Mouse (Mus musculus): ENCODE results near the gene A1cf.
A peak's percentile ranks its signal among the peaks of the same experiment; 100 is the strongest.

A1cf gene

DNA sequence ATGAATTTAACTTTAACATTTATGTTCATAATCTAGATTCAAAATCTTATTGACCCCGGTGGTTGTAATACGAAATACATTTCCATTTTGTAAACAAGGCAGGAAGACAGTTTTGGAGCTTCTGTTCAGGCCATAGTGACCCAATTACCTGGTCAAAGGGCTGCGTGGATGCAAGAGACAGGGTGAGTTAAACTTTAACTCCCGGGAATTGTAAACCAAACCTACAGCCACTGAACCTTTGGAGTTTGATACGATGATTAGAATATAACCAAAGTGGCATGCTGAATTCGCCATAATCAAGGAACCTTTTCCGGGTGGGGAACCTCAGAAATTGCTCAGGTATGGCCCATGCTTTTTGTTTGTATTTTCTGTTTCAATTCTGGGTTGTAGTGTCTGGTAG lies at the start of gene A1cf:
Gene A1cf (plus strand): TSS at position 244 of the 400 bp plus-strand sequence.
- DNase-seq (ENCODE audit: low read depth, low spot score): no peak

DNA sequence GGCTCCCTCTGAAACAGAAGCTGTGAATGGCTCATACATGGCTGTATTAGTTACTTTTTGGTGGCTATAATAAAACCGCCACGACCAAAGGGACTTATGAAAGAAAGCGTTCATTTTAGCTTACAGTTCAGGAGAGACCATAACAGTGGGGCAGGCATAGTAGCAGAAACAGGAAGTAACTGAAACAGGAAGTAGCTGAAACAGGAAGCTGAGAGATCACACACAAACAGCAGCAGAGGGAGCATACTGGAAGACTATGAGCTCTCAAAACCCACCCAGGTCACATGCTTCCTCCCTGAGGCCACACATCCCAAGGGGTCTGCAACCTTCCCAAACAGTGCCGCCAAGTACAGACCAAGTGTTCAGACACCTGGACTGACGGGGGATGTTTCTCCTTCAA lies 34.3 kb upstream of the A1cf start:
- DNase-seq (ENCODE audit: low read depth, low spot score): no peak

DNA sequence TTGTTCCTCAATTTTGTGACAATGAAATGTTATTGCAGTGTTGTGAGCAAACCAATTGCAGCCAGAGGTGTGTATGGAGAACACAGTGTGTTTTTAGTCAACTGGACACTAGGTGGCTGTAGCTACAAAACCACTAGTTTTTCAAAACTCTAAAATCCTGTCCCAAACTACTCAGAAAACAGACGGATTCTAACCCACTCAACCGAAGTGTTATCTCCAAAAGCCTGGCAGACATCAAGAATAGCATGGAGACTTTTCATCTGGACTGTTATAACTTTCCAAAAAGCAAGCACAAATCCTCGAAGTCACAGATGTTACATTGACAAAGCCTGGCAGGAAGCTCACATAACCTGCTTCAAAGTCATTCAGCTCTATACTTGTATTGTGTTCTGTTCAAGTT lies 6.7 kb upstream of the A1cf start:
- no peak for DNase-seq (ENCODE audit: low read depth, low spot score)

DNA sequence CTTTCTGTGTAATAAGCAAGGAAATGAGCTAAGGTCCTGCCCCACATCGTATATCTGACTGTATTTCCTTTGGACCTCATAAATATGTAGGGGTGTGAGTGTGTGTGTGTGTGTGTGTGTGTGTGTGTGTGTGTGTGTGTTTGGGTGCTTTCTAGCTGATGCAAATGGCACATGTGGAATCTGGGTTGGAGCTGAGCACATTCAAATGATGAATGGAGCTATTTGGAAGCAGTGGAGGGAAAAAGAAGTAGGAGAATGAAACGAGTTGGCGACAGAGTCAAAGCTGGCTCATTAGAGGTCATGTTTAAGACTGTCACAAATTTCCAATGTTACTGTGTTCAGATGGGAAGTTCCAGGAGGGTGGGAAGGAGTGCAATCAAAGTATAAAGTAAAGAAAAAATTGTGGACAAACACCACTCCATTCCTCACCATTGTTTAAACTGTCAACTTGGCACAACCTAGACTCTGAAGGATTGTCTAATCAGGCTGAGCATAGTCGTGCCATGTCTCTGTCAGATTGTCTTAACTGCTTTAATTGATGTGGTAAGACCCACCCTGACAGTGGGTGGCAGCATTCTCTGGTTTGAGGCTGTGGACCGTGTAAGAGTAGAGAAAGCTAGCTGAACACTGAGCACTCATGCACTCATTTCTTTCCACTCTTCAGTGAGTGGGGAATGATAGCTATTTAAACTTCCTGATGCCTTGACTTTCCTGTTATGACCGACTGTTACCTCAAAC lies 5.9 kb upstream of the A1cf start:
- no peak for DNase-seq (ENCODE audit: low read depth, low spot score)

DNA sequence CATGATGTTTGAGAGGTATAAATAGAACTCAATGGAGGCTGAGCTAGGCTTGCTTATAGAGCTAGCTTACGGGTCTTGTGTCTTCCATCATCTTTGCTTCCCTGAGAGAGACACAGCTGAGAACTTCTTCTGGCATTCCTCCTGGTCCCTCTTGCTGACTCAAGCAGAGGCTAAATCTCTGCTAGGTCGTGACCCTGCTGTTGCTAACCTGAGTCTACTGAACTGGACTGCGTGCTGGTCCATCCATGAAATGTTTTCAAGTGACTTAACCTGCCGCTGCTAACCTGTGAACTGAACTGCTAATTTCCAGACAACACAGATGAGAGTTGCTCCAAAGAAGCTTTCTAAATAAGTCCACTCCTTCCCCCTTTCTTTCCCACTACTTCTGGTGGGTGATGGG lies 3.1 kb upstream of the A1cf start:
- no peak for DNase-seq (ENCODE audit: low read depth, low spot score)

DNA sequence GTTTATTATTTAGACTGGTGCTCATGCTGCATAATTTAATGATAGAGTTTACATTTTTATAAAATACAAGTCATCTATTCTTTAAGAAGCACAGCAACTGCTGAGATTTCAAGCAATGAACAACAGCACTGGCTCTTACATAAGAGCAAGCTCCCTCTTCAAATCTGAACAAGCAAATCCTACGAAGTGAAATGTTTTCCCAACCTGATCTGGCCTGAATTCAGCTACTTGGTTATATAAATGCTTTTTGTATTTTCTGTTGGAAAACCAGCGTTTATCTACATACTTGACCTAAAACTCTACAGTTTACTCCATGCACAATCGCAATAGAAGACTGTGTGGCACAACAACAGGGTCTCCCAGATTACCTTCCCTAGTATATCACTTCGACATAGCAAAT lies 488 bp upstream of the A1cf start:
- DNase-seq (ENCODE audit: low read depth, low spot score): no peak

DNA sequence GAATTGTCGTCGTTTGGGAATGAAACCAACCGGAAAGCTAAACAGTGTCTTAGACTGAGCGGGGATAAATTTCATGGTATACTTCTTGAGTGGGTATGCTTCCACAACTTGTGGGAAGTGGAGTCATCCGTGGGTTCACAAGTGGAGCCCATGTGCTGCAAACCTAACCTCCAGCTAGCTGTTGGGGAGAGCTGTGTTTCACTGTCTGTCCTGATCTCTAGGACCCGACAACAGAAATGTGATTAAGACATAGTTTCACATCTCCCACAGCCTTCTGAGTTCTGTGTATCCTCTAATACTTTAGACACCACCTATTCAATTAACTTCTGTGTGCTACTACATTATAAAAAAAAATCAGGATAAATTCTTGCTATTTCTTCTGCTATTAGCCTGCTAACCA lies 407 bp downstream of the A1cf start:
- DNase-seq (ENCODE audit: low read depth, low spot score): no peak

DNA sequence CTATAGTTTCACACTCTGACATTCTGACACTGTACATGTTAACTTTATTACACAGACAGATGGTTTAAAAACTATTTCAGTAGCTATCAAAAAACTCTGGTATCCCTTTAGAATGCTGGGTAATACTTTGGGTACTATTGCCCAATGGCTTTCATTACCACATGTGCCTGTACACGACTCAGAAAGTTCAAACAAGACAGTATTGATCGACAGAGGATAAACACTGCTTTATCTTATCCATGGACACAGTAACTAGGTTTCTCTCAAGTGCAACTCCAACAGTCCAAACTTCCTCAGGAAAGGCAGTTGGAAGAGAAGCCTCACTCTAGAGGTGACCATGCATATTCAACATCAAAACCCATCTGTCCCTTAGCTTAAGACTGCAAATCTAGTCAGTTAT lies 2.8 kb downstream of the A1cf start:
- DNase-seq (ENCODE audit: low read depth, low spot score): no peak

DNA sequence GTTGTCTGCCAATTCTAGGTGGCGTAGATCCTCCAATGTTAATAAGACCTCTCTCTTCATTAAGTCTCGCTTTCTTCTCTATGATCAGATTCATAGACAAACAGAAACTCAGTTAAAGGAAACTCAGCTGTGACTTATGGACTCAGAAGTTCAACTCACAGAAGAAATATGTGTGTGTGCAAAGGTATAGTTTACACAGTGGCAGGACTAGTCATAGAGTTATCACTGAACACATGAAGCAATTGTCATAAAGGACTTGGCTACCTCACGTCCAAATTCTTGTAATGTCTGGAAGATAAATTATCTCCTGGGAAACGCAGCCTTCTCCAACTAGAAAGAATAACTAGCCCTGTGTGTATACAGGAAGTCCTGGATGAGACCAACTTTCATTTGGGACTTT lies 9.4 kb downstream of the A1cf start:
- DNase-seq (ENCODE audit: low read depth, low spot score): no peak

DNA sequence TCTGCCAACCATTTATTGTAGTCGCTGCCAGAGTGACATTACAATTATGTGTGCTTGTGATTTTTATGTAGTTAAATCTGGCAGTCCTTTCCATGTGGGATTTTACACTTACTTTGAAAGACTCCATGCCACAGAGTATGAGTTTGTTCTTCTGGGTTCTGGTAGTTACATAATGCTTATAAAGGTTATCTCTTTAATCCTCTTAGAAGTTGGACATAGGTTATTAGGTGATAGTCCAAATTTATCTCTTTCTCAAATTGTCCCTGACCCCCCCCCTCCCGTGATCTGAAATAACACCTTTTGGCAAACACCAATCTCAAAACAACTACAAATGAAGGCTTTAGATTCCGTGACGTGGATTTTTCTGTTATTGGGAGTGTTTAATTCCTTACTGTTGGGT lies 16.0 kb downstream of the A1cf start:
- DNase-seq (ENCODE audit: low read depth, low spot score): no peak

DNA sequence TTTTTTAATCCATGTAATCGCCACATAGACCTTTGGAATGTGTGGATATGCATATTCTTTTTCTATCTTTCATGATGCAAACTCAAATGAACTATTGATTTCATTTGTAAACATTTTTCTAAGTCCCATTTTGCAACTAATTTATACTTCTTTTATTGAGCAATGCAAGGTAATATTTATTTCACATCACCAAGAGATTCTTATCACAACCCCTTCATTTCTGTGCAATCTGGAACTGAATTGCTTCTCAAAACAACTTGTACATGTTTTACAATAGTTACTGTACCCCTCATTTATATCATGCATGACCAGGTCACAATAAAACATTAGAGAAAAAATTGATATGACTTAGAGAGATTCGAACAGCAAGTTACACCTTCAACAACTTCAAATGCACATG lies 18.7 kb downstream of the A1cf start:
- no peak for DNase-seq (ENCODE audit: low read depth, low spot score)

DNA sequence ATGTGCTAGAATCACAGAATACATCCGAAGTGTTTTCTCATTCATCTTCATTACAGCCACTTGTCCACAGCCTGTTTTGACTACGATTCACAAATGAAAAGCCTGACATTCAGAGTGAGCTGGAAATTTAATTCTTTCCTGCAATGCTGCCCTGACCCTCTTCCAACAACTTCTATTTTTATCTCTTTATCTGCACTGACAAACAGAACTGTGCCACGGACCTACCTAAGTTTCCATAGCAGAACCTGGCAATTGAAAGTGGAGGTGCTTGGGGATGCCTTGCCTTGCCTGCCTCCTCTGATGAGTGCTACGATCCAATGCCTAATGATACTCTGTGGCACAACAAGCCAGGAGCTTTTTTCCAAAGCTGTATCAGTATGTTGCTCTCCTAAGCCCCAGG lies 21.4 kb downstream of the A1cf start:
- DNase-seq (ENCODE audit: low read depth, low spot score): no peak

DNA sequence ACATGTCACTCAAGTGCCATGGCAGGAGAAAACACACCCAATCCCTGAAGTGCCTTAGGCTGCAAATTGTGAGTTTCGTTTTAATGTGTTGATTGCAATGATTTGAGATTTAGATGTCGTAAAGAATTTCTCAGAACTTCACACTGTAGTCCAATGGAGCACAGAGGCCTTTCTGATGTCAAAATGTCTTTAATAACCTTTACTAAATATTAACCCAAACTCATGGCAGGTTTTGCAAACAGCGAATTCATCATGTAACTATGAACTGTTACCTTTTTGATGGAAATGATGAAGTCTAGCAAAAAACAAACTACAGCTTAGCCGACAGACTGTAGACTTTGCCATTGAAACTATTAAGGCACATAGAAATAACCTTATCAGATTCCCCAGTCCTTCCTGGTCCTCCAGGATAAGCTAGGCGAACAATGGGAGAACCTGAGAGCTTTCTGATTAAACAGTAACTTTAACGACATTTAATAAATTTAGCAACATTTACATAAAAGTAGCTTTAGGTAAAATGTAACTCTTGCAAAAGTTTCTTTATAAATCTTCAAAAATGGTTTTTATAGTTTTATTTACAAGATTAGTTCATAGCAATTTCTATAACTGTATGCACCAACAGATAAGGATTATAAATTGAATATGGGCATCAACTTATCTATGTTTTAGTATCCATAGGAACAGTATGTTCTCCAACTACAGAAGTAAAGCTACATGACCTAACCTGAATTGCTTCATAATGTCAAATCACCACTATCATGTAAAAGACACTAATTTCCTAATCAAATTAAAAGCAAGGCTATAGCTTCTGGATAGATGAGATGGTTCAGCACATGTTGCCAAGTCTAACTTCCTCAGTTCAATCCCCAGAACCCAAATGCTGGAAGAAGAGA lies 22.7 kb downstream of the A1cf start:
- DNase-seq (ENCODE audit: low read depth, low spot score): no peak

DNA sequence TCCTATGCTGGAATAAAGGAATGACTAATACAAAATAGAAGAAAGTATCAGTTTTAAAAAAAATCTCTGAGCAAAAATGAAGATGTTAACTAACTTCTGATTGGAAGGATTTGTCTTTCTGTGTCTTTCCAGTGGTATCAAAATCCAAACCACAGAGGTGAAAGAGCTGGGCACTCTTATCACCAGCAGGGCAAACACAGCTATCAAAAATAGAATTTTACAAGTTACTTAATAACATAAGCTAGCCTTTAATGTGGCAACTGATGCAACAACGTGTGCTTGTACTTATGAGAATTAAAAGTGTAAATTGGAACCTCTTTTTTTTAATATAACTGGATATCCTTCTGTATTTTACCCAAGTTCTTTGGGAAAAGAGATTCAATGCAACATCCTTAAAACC lies 27.4 kb downstream of the A1cf start:
- DNase-seq (ENCODE audit: low read depth, low spot score): no peak

DNA sequence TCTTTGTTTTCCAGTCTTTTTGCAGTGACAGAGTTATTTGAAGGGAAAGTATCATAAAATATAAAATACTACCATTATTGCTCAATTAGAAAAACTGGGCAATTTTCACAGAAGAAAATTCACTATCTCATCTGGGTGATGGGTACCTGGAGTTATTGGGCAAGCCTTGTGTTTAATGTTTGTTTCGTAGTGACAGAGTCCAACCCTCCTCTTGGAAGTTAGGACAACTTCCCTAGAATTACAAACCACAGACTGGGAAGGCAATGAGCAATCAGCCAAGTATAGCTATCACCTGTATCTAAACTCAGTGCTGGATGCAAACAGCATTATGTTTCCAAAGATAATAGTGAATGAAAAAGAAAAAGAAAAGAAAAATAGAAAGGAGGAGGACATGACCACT lies 28.1 kb downstream of the A1cf start:
- DNase-seq (ENCODE audit: low read depth, low spot score): no peak

DNA sequence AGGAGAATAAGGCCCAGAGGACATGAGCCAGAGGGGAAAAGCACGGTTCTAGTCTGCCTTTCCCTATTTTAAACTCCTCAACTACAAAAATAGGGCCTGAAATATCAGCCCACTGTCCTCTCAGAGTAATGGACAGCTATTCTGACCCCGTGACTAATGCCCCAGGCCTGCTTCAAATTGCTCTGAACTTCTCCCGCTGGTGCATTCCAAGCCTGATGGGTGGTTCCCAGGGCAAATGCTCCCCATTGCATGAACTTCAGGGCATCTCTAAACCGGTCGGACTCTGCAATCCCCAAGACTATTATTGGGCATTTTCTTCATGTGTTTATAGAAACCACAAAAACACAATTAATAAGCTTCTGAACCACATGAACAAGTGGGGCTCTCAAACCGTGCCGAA lies 37.1 kb downstream of the A1cf start:
- no peak for DNase-seq (ENCODE audit: low read depth, low spot score)

DNA sequence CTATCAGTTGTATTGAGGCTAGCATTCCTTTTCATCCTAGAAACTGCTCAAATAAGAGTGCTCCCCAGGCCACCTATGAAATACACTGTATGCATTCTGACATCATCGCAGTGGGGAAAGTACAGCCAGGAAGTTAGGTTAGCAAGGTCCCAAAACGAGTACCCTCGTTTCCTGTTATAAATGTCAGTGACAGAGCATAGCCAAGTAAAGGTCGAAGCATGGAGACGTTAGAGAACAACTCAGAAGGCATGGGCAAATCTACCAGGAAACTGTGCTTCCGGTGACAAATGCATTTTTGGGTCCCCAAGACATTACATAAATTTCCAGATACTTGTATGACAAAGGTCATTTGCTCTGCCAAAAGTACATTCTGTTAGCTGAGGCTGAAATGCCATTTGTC lies 41.9 kb downstream of the A1cf start:
- no peak for DNase-seq (ENCODE audit: low read depth, low spot score)

DNA sequence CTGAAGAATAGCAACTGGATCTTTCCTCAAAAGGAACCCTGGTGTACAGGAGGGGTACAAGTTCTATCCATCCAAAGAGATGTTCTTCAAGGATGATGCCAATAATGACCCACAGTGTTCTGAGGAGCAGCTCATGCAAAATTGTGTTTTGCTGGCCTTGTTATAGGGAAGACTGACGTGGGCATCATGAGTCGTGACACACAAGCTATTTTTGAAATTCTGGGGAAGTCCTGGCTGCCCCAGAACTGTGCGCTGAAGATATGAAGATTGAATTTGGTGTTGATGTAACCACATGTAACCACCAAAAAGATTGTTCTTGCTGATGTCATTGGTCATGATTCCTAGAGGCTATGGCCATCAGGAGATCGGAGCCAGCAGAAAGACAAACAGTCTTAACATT lies 45.4 kb downstream of the A1cf start:
- DNase-seq (ENCODE audit: low read depth, low spot score): no peak

DNA sequence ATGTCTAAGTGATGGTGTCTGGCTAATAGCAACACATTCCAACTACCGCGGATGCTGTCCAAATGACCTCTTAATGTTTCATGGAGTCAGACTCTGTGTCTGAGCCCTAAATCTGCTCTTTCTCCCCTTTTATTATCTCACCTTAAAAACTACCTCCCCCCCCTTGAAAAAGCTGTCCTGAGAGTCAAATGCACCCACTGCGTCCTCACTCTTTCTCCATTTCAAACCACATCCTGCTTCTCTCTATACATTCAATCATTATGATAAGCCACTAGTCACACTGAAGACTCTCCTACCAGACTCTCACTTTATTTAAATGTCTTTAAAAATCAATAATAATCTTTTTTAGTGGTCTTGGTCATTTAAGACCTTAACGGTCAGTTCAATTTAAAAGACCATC lies 51.8 kb downstream of the A1cf start:
- no peak for DNase-seq (ENCODE audit: low read depth, low spot score)

DNA sequence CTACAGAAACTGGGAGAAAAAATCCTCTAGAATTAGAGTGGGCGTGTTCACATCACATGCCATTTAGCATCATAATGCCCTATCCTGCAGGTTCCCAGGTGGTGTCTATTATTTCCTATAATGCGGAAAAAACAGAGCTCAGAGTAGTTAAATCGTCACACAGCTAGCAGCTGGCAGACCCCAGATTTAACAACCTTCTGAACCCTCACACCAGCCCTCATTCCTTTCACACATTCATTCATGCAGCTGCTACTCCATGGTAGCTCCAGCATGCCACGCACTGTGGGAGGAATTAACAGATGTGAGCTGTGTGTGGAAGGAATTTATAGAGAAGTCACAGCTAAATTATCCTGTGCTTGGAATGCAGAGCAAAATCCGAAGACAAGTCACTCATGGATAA lies 53.3 kb downstream of the A1cf start:
- peak; percentile 56 for DNase-seq (ENCODE audit: low read depth, low spot score)

DNA sequence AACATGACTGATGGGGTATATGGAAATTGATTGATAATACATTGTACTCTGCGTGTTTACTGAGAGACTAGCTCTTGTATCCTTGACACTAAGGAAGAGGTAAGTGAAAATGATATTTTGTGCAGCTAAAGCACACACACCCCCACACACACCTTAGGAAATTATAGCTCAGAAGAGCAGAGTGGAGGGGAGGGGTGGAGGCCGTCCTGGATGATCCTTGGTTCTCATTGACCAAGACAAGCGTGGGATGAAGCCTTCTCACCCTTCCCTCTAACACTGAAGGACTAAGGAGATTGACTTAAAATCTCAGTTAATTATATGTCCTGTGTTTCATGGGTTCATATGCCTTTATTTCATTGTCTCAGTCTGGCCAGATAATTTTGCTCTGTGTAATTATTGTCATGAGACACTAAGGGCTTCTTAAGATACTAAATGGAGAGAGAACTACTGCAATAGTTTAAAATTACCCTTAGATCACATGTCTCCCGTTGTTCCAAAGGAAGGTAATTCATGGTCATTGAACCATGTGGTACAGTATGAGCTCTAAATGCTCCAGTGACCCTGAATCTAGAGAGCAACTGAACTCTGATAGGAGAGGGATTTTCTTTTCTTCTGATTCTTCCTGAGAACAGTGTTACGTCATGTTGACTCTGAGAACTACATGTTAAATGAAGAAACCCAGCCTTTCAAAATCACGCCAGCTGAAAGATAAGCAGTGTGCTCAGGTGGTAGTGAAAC lies 55.2 kb downstream of the A1cf start:
- DNase-seq (ENCODE audit: low read depth, low spot score): no peak

DNA sequence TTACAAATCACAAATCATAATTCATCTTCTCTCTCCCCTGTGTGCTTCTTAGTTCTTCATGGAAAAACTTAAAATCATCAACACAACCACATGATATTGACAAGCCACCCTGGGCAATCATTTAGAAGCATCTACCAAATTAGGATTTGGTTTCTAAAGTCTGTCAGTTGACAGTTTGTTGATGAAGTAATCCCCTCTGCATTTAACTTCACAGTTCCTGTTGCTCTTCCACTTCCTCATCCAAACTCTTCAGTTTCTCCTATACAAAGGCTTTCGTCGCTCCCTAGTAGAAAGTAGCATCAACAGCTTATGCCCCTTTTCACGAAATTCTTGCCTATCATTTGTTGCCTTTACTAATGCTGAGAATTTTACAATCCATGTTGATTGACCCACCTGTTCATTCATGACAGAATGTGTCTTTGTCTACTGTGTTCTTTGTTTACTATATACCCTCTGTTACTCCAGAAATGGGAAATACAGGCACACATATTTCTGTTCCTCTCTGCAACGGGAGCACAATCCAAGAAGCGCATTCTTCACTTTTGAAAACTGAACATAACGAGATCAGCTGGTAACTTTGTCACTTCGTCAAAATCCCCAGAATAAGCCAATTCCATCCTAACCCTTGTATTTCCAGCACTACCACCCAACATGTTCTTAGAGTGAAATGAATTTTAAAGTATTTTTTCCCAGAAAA lies 82.4 kb downstream of the A1cf start:
- no peak for DNase-seq (ENCODE audit: low read depth, low spot score)
